Mouse (Mus musculus) C2C12 (cell line): ENCODE measurements around the gene Fut9.

Source experiments
- CEBPB ChIP-seq: IDR thresholded peaks from one replicate; pipeline ENCODE4 v1.6.1; 2011; ENCODE audit warnings: low read depth, mild to moderate bottlenecking, control low read depth, moderate library complexity
- CTCF ChIP-seq: IDR thresholded peaks from one replicate; pipeline ENCODE4 v1.5.1; 2011; ENCODE audit not compliant: control insufficient read depth, insufficient read depth, insufficient read length
- FOSL1 ChIP-seq: IDR thresholded peaks from one replicate; pipeline ENCODE4 v1.8.0; 2011; ENCODE audit warnings: mild to moderate bottlenecking, low read length; ENCODE audit not compliant: poor library complexity, insufficient read depth, severe bottlenecking
- MAX ChIP-seq: IDR thresholded peaks from one replicate; pipeline ENCODE4 v1.6.1; 2011; ENCODE audit warnings: mild to moderate bottlenecking, control low read depth
- MYOG ChIP-seq: IDR thresholded peaks from one replicate; pipeline ENCODE4 v1.6.1; 2011; ENCODE audit not compliant: control insufficient read depth, insufficient read length; ENCODE audit errors: extremely low read depth
- USF1 ChIP-seq: IDR thresholded peaks from one replicate; pipeline ENCODE4 v1.6.1; 2011; ENCODE audit warnings: low read depth, mild to moderate bottlenecking, control low read depth, moderate library complexity

GRCm38 (mm10) chr4:25738782-25739181 is 61.3 kb downstream of the Fut9 start:
- no peak for TF ChIP-seq CTCF
- no peak for TF ChIP-seq USF1
- no peak for TF ChIP-seq CEBPB
- no peak for TF ChIP-seq MYOG
- TF ChIP-seq FOSL1, result no peak
- no peak for TF ChIP-seq MAX
